ENCODE assay signal across 33 mouse cellular contexts in the genomic region with DNA sequence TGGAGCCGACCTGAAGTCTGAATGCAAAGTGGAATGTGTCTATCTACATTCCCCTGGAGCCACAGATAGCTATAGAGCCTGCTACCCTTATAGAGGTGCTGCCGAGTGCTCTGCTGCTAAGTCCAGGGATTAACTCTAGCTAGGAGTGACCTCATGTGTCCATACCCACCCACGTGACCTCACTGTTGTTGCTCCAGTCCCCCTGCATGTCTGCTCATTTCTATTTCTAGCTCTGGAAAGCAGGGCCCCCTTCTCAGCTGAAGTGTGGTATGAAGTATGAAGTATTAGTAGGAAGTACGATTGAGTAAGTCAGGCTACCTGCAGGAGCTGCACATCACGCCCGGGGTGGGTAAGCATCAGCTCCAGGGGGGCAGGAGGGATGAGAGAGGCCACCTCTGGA. TPM values are rescaled to one million over a fixed set of nuclear protein-coding genes. Genes with fewer than 3 reads are reported as not detected.
A peak's percentile ranks its signal among the peaks of the same experiment; 100 is the strongest.
DNase-seq lines count a peak whose midpoint lies in the region; ATAC-seq and TF ChIP-seq lines count a peak whose summit lies in the region.
"Had no signal": no experiment of that assay in that cellular context is flagged by ENCODE, and none has a peak within 500 bp of the region (broad histone marks: within the 10 kb centered on the region; RNA-seq: fewer than 3 reads in every experiment).

No protein-coding gene starts in this region.

- no peak; the same call in 1 of the 2 replicates for ATAC-seq in heart, embryonic 13.5 days (ENCODE audit: extremely low read depth, insufficient number of reproducible peaks, low FRiP score, low TSS enrichment)
- peak; percentile 38; the same call in 1 of the 2 replicates for ATAC-seq in heart, embryonic 16.5 days (replicated peaks; ENCODE audit: extremely low read depth, insufficient read depth, low FRiP score)
- ATAC-seq: forebrain, embryonic 14.5 days; forebrain, postnatal 0 days; intestine, postnatal 0 days; Patski had no signal

- TF ChIP-seq CTCF in spleen, adult 2 months (IDR thresholded peaks at IDR 0.05; ENCODE audit: extremely low read depth, insufficient read depth, insufficient read length, insufficient replicate concordance), result no peak

- H3K27ac ChIP-seq in heart, embryonic 10.5 days, result peak overlapping the region; percentile 49; the same call in 1 of the 2 replicates
- peak overlapping the region; percentile 34 for H3K27ac ChIP-seq in heart, embryonic 13.5 days (replicated peaks)
- H3K27ac ChIP-seq in heart, embryonic 16.5 days (ENCODE audit: low read length), result peak overlapping the region; percentile 49; the same call in 1 of the 2 replicates
- H3K27ac ChIP-seq in spleen, adult 2 months (ENCODE audit: insufficient read depth, low read length), result peak overlapping the region; percentile 11; the same call in 1 of the 2 replicates
- H3K27ac ChIP-seq: embryonic facial prominence, embryonic 12.5 days; embryonic facial prominence, embryonic 15.5 days; gastrocnemius, adult 2 months; hindbrain, embryonic 12.5 days; hindbrain, embryonic 15.5 days had no signal

- intact Hi-C loops in heart, postnatal 25 days (cut with DNase I), result loop anchor here (5.0 kb wide), 1 partner anchor 130 kb away; no protein-coding TSS in a partner anchor

- H3K36me3 ChIP-seq in heart, embryonic 10.5 days, result peaks cover 30% of the 10 kb centered on the region
- H3K36me3 ChIP-seq in heart, embryonic 13.5 days, result peaks cover 45% of the 10 kb centered on the region
- peaks cover 21% of the 10 kb centered on the region for H3K36me3 ChIP-seq in heart, embryonic 16.5 days (ENCODE audit: control insufficient read depth, insufficient read depth)
- peaks cover 10% of the 10 kb centered on the region; the same call in 1 of the 2 replicates for H3K36me3 ChIP-seq in spleen, adult 2 months (ENCODE audit: control insufficient read depth, insufficient read depth, low read length)
- H3K36me3 ChIP-seq: G1E had no signal

- TF ChIP-seq POLR2A in spleen, adult 2 months (IDR thresholded peaks at IDR 0.05; ENCODE audit: low read depth, low read length), result no peak

- no peak overlapping the region for H3K4me3 ChIP-seq in heart, embryonic 10.5 days
- no peak overlapping the region for H3K4me3 ChIP-seq in heart, embryonic 13.5 days
- no peak overlapping the region for H3K4me3 ChIP-seq in heart, embryonic 16.5 days (ENCODE audit: low read length)
- H3K4me3 ChIP-seq in spleen, adult 2 months (ENCODE audit: extremely low read depth, insufficient read depth, insufficient read length), result no peak overlapping the region
- H3K4me3 ChIP-seq: embryonic facial prominence, embryonic 12.5 days; embryonic facial prominence, embryonic 15.5 days; gastrocnemius, adult 2 months; hindbrain, embryonic 12.5 days; hindbrain, embryonic 15.5 days had no signal

- DNase-seq in heart, embryonic 10.5 days (ENCODE audit: low spot score), result no peak
- DNase-seq in heart, postnatal 25 days (ENCODE audit: low spot score), result no peak
- DNase-seq in heart, adult 8-10 months (ENCODE audit: low spot score), result no peak
- no peak for DNase-seq in heart, adult 18-20 months
- no peak for DNase-seq in spleen, adult 2 months (ENCODE audit: low read depth in 1 of 2, low spot score in 2 of 2)
- DNase-seq in spleen, postnatal 14 days (ENCODE audit: low spot score in 2 of 2), result no peak
- DNase-seq: adrenal gland, postnatal 10 days; adrenal gland, postnatal 36 days; B cell, adult 2 months; cerebellum, adult 18-20 months; cerebellum, adult 9-10 months; cerebellum, postnatal 14 days; forebrain, postnatal 0 days; gastrocnemius, adult 2 months; gastrocnemius, postnatal 14 days had no signal

- H3K27me3 ChIP-seq in heart, embryonic 10.5 days (ENCODE audit: insufficient read depth, poor library complexity, severe bottlenecking), result no peaks in the 10 kb centered on the region
- H3K27me3 ChIP-seq in heart, embryonic 13.5 days (replicated peaks), result no peaks in the 10 kb centered on the region
- H3K27me3 ChIP-seq in heart, embryonic 16.5 days (ENCODE audit: control insufficient read depth, insufficient read depth, low read length), result no peaks in the 10 kb centered on the region
- no peaks in the 10 kb centered on the region for H3K27me3 ChIP-seq in spleen, adult 2 months (ENCODE audit: control insufficient read depth, insufficient read depth, low read length)
- H3K27me3 ChIP-seq: CH12.LX; embryonic facial prominence, embryonic 12.5 days; embryonic facial prominence, embryonic 15.5 days; hindbrain, embryonic 12.5 days; hindbrain, embryonic 15.5 days; Patski had no signal

- H3K4me1 ChIP-seq in heart, embryonic 10.5 days, result peaks cover 16% of the 10 kb centered on the region
- peaks cover 23% of the 10 kb centered on the region for H3K4me1 ChIP-seq in heart, embryonic 13.5 days
- H3K4me1 ChIP-seq in heart, embryonic 16.5 days (ENCODE audit: control insufficient read depth, insufficient read depth, low read length), result peaks cover 12% of the 10 kb centered on the region
- peaks cover 69% of the 10 kb centered on the region for H3K4me1 ChIP-seq in spleen, adult 2 months (ENCODE audit: control insufficient read depth, insufficient read depth, insufficient read length)
- H3K4me1 ChIP-seq: embryonic facial prominence, embryonic 12.5 days; hindbrain, embryonic 12.5 days; hindbrain, embryonic 15.5 days had no signal

- no peak overlapping the region for H3K9ac ChIP-seq in heart, embryonic 13.5 days
- H3K9ac ChIP-seq in heart, embryonic 16.5 days (ENCODE audit: low read length), result no peak overlapping the region
- H3K9ac ChIP-seq: embryonic facial prominence, embryonic 12.5 days; embryonic facial prominence, embryonic 15.5 days; forebrain, postnatal 0 days; hindbrain, embryonic 12.5 days; hindbrain, embryonic 15.5 days had no signal

- 76% methylated on average over 6 of the region's 6 CpGs for WGBS in heart, embryonic 10.5 days
- 49% methylated on average over 6 of the region's 6 CpGs for WGBS in heart, embryonic 13.5 days
- WGBS in heart, embryonic 16.5 days, result 59% methylated on average over 6 of the region's 6 CpGs
- 68% methylated on average over 6 of the region's 6 CpGs for WGBS in spleen, adult 2 months

- H3K9me3 ChIP-seq in heart, embryonic 10.5 days, result no peaks in the 10 kb centered on the region
- no peaks in the 10 kb centered on the region for H3K9me3 ChIP-seq in heart, embryonic 13.5 days
- H3K9me3 ChIP-seq in heart, embryonic 16.5 days (replicated peaks; ENCODE audit: control insufficient read depth, low read length), result no peaks in the 10 kb centered on the region
- H3K9me3 ChIP-seq: embryonic facial prominence, embryonic 12.5 days; embryonic facial prominence, embryonic 15.5 days; G1E; hindbrain, embryonic 12.5 days; hindbrain, embryonic 15.5 days had no signal

- H3K4me2 ChIP-seq in heart, embryonic 13.5 days, result peak overlapping the region; percentile 6; the same call in 1 of the 2 replicates
- no peak overlapping the region for H3K4me2 ChIP-seq in heart, embryonic 16.5 days (ENCODE audit: low read depth, low read length)
- H3K4me2 ChIP-seq: embryonic facial prominence, embryonic 12.5 days; embryonic facial prominence, embryonic 15.5 days; hindbrain, embryonic 12.5 days; hindbrain, embryonic 15.5 days had no signal

RNA-seq across cellular contexts. Expression of a gene that starts 35.5 kb away (rescaled TPM):
- polyA plus RNA-seq in heart, embryonic 10.5 days (2016; fragmentation: Nextera tagmentation; extraction: Ambion mirVana), result not detected in 2 replicates
- not detected for total RNA-seq in heart, postnatal 25 days (2021)
- polyA plus RNA-seq in heart, embryonic 13.5 days (2015; fragmentation: Nextera tagmentation; extraction: Ambion mirVana), result not detected in 2 replicates
- not detected for total RNA-seq in heart, adult 8-10 months (2022)
- not detected in 2 replicates for polyA plus RNA-seq in heart, embryonic 16.5 days (2015; fragmentation: Nextera tagmentation; extraction: Ambion mirVana)
- total RNA-seq in heart, adult 18-20 months (2021), result not detected
- 0.19 and 0.22 TPM in 2 replicates for polyA plus RNA-seq in spleen, adult 2 months (2012; rRNA removed)
- total RNA-seq: adrenal gland, adult 18-20 months; adrenal gland, postnatal 10 days; adrenal gland, postnatal 36 days; CH12.LX; common myeloid progenitor, adult 5-6 weeks; gastrocnemius, adult 2 months; gastrocnemius, postnatal 14 days; hematopoietic stem cell, adult 5-6 weeks had no signal
- polyA plus RNA-seq: embryonic facial prominence, embryonic 12.5 days; embryonic facial prominence, embryonic 15.5 days; forebrain, embryonic 11.5 days; forebrain, embryonic 14.5 days; forebrain, postnatal 0 days; G1E; hindbrain, embryonic 12.5 days; hindbrain, embryonic 15.5 days; intestine, embryonic 14.5 days; intestine, postnatal 0 days; kidney, adult 2 months; kidney, embryonic 14.5 days; Patski had no signal
